Mouse (Mus musculus) mouse trophoblast stem cell (cell line): ENCODE results near the gene Mroh2a.

Experiments
- in situ Hi-C, 2 experiments: fragments of 300-500 bp; cut with MseI, MboI; formaldehyde crosslinking; loops; 2 replicates in 1 of 2; 3 replicates in 1 of 2; pipeline ENCODE4 v1.15.1; 2025

Mroh2a gene

DNA sequence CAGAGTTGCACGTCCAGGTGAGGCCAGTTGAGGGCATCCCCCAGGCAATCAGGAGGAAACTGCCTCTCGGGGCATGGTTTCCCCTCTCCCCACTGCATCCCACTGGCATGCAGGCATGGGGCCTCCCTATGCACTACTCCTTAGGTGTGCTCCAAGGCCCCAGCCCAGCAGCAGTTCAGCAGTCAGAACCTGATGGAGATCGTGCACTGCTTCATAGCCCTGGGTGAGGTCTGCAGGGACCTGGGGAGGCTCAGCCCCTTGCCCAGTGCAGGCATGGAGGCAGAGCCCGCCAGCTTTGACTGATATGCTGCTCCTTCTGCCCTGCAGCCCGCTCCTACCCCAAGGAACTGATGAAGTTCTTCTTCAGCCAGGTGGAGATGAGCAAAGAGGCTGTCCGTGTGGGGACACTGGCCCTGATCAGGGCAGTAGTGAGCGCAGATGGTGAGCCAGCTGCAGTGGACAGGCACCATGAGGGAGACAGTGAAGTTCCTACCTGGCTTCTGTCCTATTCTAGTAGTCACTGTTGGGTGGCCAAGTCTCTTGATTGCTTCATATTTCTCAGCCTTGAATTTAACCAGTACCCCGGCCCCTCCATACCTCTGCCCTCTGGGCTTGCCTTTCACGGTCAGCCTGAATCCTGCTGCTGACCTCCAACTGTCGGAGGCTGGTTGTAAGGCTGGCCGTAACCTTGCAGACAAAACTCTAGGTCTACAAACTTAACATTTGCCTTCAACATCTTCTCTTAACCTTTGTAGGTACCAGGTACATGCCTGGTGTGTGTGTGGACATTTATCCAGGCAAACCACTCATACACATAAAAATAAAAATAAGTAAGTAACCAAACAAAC lies 8.5 kb downstream of the Mroh2a start:
- in situ Hi-C loops: no loop called here

DNA sequence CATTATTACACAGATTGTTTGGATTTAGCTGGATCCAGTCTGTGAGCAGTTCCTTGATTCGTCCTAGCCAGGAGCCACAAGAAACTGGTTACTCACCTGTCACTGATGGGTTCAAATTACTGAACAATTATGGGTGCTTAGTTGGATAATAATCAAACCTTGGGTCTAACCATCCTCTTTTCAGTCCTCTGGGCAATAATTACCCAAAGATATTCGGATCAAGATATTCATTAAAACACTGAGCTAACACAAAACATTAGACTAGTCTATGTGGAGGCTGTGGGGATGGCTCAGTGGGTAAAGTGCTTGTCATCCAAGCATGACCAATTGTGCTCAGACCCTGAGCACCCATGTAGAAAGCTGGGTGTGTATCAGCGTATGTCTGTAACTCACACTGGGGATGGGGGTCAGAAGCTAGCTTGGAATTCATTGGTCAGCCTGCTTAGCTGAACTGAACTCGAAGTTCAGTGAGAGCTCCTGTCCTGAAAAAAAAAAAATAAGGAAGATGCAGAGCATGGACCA lies 9.2 kb downstream of the Mroh2a start:
- in situ Hi-C loops: no loop called here

DNA sequence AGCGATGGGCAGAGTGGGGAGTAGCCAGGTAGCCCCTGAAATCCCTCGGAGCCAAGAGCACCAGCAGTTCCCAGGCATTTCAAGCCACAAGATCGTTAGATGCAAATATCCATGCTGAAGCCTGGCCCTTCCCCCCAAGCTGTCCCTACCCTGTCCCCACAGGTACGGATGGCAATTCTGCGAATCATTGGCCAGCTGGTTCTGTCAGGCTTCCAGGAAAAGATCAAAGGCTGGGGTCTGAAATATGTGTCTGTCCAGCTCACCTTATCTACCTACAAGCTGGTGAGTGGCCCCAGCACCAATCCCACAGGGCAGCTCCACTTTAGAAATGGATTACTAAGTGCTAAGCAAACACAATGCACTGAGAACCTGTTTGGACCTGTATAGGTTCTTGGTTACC lies 10.5 kb downstream of the Mroh2a start:
- in situ Hi-C loops: no loop called here

DNA sequence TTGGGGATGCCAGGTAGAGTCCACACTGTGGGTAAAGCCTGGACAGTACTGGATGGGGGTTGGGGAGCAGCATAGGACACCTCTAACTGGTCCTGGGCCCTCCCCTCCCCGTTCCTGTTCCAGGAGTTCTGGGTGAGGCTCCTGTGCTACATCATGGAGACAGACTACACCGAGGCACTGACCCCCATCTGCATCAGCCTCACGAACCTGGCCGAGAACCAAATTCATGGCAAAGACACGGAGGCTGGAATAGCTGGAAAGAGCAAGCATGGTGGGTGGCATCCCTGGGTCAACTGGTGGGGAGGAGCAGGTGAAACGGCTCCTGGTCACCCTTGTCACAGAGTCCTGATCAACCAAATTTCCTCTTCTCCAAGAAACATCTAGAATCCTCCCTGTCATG lies 12.0 kb downstream of the Mroh2a start:
- in situ Hi-C loops: no loop called here

DNA sequence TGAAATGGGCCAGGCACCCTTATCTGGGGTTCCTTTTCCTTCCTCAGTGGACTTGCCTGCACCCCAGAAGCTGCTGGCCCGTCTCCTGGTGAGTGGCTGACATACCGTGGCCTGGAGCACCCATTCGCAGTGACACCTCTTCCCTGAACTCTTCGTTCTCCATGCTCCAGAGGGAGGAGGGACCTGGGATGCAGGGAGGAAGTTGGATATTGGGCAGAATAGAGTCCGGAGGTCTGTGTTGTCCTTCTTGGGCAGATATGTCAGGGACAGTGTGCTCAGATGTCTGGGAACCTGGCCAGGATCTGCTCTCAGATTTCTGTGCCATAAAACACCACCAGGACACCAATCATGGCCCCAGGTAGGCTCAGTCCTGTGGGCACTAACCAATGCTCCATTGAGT lies 13.3 kb downstream of the Mroh2a start:
- in situ Hi-C loops: no loop called here

DNA sequence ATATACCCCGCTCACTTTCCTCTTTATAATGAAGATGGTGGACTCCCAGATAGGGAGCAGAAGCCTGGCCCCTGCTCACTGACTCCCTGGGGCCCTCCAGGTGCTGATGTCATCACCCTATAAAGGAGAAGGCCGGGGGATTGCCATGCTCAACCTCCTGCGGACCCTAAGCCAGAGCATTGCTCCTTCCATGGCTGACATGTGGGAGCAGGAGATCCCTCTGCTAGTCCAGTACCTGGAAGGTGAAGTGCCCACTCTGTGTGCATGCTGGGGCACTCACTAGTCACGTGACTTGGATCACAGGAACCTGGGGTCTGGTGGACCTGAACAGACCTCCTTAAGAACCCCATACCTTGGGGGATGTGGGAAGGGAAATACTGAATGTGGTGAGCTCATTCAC lies 13.8 kb downstream of the Mroh2a start:
- in situ Hi-C loops: no loop called here

DNA sequence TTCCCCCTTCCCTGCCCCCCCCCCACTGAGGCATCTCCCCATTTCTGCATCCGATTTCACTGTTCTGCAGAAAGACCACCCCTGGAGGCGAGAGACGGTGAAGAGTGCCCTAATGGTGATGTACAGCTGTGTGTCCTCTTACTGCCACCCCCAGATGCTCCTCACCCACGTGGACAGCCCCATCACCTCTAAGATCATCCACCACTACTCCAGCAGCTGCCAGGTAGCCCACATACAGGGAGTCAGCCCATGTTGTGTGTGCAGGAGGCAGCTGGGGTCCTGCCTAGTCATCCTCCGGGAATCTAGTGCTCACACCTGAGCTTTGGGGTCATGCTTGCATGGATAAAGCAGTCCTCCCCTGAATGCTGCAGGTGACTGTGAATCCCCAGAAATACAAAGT lies 17.1 kb downstream of the Mroh2a start:
- in situ Hi-C loops: no loop called here

DNA sequence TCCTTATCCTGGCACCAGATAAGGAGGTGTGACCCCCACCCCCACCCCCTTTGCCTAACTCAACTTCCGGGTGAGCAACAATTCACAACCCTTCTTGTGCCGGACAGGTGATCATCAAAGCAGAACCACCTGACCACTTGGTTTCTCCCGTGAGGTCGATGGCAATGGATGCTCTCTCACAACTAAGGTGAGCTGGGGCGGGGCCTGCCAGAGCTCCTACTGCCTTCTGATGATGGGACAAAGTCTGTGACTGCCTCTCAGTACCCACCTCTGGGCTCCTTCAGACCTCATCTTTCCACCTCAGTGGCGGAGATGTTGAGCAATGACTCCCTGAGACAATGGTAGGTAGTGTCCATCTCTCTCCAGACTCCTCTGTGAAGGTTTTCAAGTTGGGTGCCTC lies 19.1 kb downstream of the Mroh2a start:
- in situ Hi-C loops: no loop called here

DNA sequence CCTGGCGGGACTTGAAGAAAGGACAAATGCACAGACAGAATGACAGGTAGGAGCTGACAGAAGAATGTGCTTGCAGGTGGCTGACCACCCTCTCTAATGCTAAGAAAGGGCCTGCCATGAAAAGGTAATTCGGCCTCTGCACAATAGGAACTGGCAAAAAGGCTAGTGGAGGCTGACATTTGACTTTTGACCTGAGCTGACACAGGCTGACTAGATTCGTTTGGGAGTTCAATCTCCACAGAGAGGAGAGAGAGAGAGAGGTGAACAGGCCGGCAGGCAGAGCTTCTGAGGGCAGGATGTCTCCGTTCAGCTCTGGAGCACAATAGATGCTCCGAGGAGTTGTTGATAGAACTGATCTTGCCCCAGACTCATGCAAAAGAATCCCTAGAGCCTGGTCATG lies 19.6 kb downstream of the Mroh2a start:
- in situ Hi-C loops: no loop called here

DNA sequence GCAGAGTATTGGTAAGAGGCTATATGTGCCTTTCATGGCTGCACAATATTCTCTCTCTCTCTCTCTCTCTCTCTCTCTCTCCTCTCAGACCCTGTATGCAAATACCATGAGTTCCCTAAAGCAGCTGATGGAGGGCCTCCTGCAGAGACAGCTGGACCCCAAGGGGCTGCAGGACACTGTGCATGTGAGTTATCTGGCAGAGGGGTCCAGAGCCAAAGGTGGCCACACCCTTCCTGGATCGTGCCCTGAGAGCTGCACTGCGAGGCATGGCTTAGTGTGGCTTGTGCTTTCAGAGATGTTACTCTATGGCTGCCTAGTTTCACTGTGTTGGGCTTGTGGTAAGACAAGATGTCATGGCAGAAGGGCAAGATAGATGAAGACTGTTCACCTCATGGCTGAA lies 20.9 kb downstream of the Mroh2a start:
- in situ Hi-C loops: no loop called here

DNA sequence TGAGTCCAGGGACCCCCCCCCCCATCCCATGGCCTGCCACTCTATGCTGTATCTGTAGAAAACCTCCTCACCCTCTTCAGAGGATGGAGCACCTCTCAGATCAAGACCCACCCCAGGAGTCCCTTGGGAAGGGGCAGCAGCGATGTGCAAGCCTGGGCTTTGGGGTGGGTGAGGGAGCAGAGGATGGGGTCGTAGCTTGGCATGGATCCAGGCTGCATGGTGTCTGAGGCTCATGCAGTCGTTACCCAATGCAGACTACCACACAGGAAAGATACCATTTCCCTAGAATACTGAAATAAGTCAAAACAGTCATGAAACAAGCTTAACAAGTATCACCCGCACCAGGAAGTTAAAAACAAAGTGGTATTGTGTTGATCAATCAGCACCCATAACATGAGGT lies 21.9 kb downstream of the Mroh2a start:
- in situ Hi-C loops: no loop called here

DNA sequence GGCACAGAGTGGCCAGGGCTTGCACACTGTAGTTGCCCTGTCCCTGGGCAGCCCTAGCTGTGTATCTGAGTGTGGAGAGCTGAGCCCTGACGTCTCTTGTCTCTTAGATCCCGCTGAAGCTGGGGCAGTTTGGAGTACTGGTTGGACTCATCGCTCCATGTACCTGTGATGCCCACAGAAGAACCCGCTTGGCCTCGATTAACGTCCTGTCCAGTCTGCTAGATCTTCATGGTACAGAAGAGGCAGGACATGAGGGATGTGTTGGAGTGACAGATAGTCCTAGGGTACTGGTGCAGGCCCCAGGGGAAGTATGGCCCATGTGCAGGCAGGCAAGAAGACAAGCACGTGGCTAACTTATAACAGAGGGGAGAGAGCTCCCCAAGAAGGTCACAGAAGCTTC lies 22.8 kb downstream of the Mroh2a start:
- in situ Hi-C loops: no loop called here

DNA sequence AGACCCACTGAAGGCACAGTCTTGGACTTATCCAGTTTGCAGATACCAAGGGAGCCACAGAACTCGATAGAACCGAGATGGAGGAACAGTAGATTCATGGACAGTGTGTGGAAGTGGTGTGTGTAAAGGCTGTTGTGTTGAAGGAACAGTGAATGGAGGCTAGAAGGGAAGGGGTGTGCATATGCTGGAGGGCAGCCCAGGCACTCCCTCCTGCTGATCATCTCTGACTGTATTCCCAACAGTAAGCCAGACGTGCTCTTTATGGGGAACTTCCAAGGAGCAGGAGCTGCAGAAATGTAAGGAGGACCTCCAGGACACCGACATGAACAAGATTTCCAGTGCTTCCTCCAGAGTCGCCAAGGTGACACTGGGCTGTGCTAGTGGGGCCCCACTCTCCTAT lies 23.2 kb downstream of the Mroh2a start:
- in situ Hi-C loops: no loop called here

DNA sequence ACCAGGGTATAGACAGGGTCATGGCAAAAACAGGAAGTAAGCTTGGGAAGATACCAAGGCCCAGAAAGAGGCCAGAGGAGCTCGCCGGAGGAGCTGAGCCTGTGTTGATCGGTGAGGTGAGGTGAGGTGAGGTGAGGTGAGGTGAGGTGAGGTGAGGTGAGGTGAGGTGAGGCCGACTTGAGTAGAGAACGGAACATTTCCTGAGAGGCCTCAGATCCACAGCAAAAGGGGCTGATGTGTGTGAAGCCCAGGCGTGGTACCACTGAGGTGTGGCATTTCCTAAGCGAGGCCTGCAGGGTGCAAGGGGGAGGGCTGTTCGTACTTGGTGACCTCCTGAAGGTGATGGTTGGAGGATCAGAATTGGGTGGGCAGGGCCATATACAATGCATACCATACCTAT lies 26.3 kb downstream of the Mroh2a start:
- in situ Hi-C loops: no loop called here

DNA sequence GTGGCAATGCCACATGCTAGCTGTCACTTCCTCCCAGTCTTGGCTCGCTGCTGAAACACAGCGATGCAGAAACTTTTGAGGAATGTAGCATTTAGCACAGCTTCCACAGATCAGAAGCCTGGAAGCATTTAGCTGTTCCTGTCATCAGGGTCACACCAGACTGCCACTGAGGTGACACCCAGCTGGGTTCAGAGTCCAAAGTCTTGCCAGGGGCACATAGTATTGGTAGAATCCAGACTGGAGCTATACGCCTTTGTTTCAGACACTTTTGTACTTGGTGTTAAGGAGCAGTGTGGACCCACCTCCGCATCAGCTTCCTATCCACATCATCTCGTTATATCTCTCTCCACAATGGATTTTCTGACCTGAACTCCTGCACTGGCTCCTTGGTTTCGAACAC lies 26.8 kb downstream of the Mroh2a start:
- in situ Hi-C loops: no loop called here

DNA sequence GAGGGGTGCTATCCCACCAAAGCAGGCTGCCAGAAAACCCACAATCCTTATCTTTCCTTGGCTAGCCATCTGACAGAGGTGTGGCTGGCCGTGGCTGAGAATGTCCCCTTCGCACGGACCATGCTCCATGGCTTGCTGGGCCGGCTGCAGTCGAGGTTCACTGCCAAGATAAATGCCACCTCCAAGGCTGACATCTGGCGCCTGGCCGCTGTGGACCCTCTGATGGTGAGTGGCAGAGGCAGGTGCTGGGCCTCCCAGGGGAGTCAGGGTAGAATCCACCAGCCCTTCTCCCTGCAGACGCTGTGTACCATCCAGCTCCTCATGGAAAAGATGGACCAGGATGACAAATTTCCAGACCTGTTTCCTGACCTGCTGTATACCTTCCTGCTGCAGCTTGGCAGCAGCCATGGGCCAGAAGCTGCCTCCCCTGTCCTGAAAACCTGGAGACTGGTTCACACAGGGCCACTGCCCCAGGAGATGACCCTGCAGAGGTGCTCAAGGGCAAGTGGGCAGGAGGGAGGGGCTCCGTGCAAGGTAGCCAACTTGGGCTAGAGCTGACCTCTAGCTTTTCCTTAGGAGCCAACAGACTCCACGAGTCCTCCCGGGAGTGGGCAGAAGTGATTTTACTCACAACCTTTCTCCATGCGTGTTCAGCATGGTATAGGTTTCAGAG lies 28.1 kb downstream of the Mroh2a start:
- in situ Hi-C loops: no loop called here

DNA sequence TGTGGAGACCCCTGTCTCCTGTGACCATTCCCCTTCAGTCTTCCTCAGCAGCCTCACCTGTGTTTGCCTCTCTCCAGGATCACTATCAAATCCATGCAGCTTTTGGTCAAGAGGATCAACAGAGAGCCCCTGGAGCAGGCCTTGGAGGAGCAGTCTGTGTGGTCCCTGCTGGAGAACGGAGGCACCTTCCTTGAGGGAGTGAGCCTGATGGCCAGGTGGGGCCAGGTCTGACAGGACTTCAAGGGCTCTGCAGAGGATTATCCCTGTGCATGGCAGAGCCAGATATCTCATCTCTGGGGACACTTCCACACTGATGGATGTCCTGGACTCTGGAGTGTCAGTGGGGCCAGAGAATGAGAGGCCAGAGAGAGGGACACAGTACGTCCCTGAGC lies 28.7 kb downstream of the Mroh2a start:
- in situ Hi-C loops: no loop called here

DNA sequence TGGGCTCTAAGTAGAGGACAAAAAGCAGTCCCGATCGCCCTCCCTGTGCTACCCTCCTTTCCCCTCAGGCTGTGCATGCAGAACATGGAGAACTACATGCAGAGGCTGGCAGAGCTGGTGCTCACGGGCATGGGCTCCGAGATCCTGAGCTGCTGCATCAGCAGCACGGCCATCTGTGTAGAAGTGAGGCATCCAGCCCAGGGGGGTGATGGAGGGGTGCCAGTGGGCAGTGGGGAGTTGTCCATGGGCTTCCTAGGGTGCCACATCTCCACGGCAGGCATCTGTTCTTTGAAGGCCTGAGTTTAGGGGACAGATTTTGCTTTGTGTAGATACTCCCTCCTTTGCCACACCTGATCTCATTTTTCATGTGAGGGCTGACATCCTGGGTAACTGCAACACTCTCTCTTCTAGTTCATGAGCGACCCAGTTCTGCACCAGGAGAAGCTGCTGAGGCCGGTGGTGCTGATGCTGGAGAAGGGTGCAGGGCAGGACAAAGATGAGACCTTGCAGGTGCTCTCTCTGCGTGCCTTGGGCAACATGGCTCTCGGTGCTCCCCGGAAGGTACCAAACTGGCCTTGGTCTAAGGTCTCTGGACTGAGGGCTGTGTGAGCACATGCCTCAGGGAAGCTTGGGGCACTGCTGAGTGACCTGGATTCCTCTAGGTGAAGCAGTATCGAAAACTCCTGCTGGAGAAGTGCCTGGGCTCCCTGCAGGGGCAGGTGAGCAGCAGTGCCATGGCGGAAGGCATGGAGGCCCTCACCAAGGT lies 29.4 kb downstream of the Mroh2a start:
- in situ Hi-C loops: no loop called here

DNA sequence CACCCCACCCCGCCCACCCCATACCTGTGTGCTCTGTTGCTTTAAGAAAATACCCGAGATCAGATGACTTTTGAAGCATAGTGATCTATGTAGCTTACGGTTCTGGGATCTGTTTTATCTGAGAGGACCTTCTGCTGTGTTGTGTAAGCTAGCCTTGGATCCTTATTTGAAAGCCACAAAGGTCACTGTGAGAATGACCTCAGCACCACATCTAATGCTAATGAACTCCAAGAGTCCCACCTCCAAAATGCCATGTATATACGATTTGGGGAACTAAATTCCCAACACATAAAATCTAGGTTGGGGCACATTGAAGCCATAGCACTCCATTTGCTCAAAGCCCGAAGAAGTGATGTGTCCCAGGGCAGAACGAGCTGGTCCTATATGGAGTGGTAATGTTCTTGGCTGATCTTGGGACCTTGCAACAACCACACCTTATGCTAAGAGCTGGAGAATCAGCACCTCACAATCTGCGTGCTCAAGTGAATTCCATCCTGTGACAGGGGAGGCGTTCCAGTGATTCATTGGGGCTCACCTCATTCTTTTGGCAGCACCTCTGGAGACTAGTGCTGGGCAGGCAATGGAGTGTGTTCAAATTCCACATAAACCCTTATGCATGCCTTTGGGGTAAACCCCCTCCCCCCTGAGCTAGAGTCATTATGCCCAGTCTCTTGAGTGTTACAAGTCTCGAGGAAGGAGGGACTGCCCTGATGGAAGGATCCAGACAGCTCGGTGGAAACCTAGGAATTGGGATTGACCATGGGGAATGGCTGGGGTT lies 30.3 kb downstream of the Mroh2a start:
- in situ Hi-C loops: no loop called here

DNA sequence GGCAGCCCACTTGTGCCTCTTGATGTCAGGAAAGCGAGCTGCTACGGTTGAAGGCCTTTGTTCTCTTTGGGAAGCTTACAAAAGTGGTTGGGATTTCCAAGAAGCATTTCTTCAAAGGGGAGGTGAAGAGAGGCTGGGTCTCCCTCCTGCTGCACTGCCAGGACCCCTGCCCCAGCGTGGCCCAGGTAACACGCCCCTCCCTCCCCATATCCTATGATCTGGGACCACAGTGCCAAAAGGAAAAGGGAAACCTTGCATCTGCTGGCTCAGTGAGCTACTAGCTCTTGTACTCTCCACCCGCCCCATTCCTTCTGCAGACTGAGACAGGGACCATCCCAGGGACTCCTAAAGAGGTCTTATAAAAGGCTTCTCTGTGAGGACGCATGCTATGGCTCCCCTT lies 30.9 kb downstream of the Mroh2a start:
- in situ Hi-C loops: no loop called here

DNA sequence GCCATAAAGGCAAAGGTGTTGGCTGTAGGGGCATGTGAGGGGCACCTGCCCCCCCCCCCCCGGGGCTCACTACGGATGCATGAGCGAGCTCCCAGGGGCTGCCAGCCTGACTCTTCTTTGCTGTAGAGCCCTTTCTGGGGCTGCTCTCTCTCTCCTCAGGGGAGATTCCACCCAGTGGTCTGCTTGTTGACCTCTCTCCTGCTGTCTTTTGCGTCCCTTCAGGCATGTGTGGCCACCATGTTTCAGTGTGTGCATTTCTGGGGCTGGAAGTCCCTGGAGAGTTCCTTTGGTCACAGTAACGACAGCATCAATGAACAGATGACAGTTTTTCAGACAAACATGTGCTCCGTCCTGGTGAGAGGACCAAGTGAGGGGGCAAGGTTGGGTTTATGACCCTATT lies 31.6 kb downstream of the Mroh2a start:
- in situ Hi-C loops: no loop called here
